Mouse (Mus musculus) bone marrow, adult 2 months (tissue): ENCODE measurements around the gene Ttc16. TPM values are rescaled to one million over a fixed set of nuclear protein-coding genes. Genes with fewer than 3 reads are reported as not detected.
A peak's percentile ranks its signal among the peaks of the same experiment; 100 is the strongest.

Experiments used
- H3K27ac ChIP-seq: fragments of 200-500 bp; 2 replicates; pipeline ENCODE4 v1.5.1; 2012; ENCODE audit warnings: low read depth, mild to moderate bottlenecking, control low read depth, inconsistent platforms, low read length; ENCODE audit not compliant: control insufficient read depth, poor library complexity, insufficient read depth
- H3K4me1 ChIP-seq: fragments of 200-500 bp; 2 replicates; pipeline ENCODE4 v1.6.1; 2011; ENCODE audit warnings: low read length; ENCODE audit not compliant: control insufficient read depth, insufficient read depth
- H3K4me3 ChIP-seq: fragments of 200-500 bp; replicated peaks from 2 replicates; pipeline ENCODE3; 2011; ENCODE audit warnings: mild to moderate bottlenecking, low read depth, low read length, control low read depth; ENCODE audit not compliant: control insufficient read depth
- CTCF ChIP-seq: fragments of 200-500 bp; IDR thresholded peaks from 2 replicates; pipeline ENCODE4 v1.5.1; 2011; ENCODE audit warnings: low read length, control low read depth; ENCODE audit not compliant: control insufficient read depth, insufficient read depth
- POLR2A ChIP-seq: fragments of 200-500 bp; IDR thresholded peaks from 2 replicates; pipeline ENCODE4 v1.6.1; 2011; ENCODE audit warnings: low read depth, mild to moderate bottlenecking, control low read depth, low read length, borderline replicate concordance; ENCODE audit not compliant: control insufficient read depth
- WGBS: fragments of 180-500 bp; shearing (Covaris S2); methylation state at CpG from one replicate; pipeline ENCODE4 v1.1.7; 2018; 5-methylcytosine and 5-hydroxymethylcytosine counted together
- polyA plus RNA-seq: library from polyadenylated mRNA; stranded (reverse); fragments of >200 nt; gene quantifications from 2 replicates; pipeline ENCODE4 v1.2.4, GENCODE M21; 2011; ENCODE audit warnings: low replicate concordance; ENCODE audit not compliant: missing spikeins, insufficient read depth, insufficient read length

Ttc16 gene
- polyA plus RNA-seq, 1 experiment, result 1.5 TPM

- peaks cover 16% of the 10 kb centered on the region for H3K4me1 ChIP-seq
- H3K4me3 ChIP-seq, result peak overlapping the region; percentile 68
- WGBS, result 19% methylated on average over 3 of the region's 3 CpGs
- H3K27ac ChIP-seq, result peak overlapping the region; percentile 81; the same call in 1 of the 2 replicates
- TF ChIP-seq POLR2A (no peak), CTCF (no peak)
Measured at GRCm38 (mm10) chr2:32722581-32722980, 52.9 kb downstream of the Ttc16 start.

- WGBS, result 3% methylated on average over 6 of the region's 6 CpGs
- Histone ChIP-seq H3K27ac (peak overlapping the region; percentile 81), H3K4me3 (peak overlapping the region; percentile 68), H3K4me1 (peaks cover 16% of the 10 kb centered on the region)
- TF ChIP-seq CTCF (no peak), POLR2A (no peak)
Measured at GRCm38 (mm10) chr2:32722046-32722445, 53.4 kb downstream of the Ttc16 start.

GRCm38 (mm10) chr2:32720681-32721229, 54.7 kb downstream of the Ttc16 start, which contains the start of gene Sh2d3c:
Sh2d3c (plus strand) TSS chr2:32721055.
- Histone ChIP-seq H3K27ac (peak within 1 kb of the TSS; percentile 81), H3K4me1 (peaks cover 20% of the 10 kb centered on the region), H3K4me3 (peak within 1 kb of the TSS; percentile 68)
- WGBS, result 4% methylated on average over 8 of the region's 8 CpGs
- TF ChIP-seq POLR2A, result peak; percentile 23; the same call in 1 of the 2 replicates
- no peak for TF ChIP-seq CTCF

- H3K4me1 ChIP-seq, result peaks cover 20% of the 10 kb centered on the region
- WGBS, result 70% methylated on average over 3 of the region's 3 CpGs
- TF ChIP-seq CTCF (no peak), POLR2A (no peak)
- H3K4me3 ChIP-seq, result peak overlapping the region; percentile 4
- H3K27ac ChIP-seq, result peak overlapping the region; percentile 81
Measured at GRCm38 (mm10) chr2:32720053-32720452, 55.4 kb downstream of the Ttc16 start.

DNA sequence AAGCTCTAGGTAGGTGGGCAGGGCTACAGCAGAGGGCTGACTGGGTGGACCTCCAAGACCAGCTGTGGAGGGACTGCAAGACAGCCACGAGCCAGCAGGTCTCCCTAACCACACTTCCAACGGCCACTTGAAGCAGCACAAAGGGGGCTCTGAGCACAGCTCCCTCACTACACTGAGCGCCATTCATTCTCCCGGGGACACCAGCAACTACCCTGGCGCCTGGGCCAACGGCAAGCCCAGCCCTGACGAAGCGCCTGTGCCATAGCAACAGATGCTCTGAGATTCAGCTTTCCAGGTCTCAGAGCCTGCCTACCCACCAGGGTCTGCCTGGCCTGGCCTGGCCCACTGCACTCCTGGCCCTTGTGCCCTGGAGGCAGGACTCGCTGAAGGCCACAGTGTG, 56.7 kb downstream of the Ttc16 start:
- Histone ChIP-seq H3K27ac (peak overlapping the region; percentile 81), H3K4me3 (no peak overlapping the region), H3K4me1 (peaks cover 22% of the 10 kb centered on the region)
- TF ChIP-seq CTCF (no peak), POLR2A (no peak)
- 38% methylated on average over 9 of the region's 9 CpGs for WGBS

DNA sequence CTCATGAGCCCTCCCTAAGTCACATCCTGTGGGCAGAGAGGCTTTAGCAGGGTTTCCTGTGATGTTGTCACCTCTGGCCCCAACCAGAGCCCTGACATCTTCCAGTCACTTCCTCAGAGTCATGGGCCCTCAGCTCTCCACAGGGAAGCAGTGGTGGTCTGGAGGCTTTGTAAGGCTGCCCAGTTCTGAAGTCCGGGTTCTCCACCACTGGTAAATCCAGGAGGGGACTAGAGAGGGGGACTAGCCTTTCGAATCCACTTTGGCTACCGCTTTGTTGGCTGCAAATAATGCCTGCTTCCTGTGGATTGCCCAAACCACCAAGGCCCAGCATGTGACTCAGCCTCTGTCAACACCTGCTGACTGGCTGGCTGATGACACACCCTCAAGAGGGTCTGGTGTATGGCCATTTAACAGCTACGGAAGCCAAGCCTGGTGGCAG, 60.4 kb downstream of the Ttc16 start:
- Histone ChIP-seq H3K4me1 (peaks cover 17% of the 10 kb centered on the region), H3K27ac (peak overlapping the region; percentile 94), H3K4me3 (no peak overlapping the region)
- TF ChIP-seq POLR2A, result no peak
- TF ChIP-seq CTCF, result 0 out of 2 replicates have a peak, but pooled peaks have one; percentile 13
- 2% methylated on average over 4 of the region's 4 CpGs for WGBS

GRCm38 (mm10) chr2:32714117-32714986, 61.1 kb downstream of the Ttc16 start:
- Histone ChIP-seq H3K4me1 (peaks cover 16% of the 10 kb centered on the region), H3K27ac (peak overlapping the region; percentile 94), H3K4me3 (no peak overlapping the region)
- TF ChIP-seq POLR2A, result no peak
- TF ChIP-seq CTCF, result no peak
- 22% methylated on average over 11 of the region's 11 CpGs for WGBS

DNA sequence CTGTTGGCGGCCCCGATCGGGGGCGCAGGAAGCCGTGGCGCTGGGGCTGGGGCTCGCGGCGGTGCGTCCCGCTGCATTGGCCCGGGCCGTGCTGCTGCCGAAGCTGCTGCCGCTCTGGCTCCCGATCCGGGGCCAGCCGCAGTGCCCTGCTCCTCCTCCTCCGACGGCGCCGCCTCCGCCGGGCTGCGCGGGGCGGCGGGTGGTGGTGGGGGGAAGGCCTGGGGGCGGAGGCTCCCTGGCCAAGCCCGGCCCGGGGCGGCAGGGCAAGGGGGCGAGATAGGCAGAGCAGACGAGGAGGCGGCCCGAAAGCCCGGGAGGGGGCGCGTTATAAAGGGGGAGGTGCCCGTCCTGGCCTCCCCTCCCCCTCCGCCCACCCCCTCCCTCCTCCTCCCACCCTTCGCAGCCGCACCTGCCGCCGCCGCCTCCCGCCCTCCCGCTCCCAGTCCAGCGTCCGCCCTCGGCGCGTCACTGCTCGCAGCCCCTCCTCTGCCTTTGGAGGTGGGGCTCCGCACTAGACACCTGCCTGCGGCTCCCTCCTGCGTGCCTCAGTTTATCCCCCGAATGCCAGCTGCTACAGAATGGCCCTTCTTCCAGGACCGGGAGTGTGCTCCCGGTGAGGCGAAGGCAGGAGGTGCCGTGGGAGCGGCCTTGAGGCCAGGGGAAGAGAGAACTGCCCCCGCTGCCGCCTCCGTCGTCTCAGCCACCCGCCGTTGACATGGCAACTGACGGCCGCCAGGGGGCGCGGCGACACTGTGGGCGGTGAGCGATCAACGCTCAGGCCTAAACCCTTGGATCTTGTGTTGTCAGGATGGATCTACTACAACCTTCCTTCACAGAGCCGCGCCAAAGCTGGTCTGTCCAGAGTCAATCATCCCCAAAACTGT, 62.3 kb downstream of the Ttc16 start, which contains the start of gene Cdk9:
Gene Cdk9 (minus strand): TSS at position 143 of the 884 bp plus-strand sequence.
- H3K27ac ChIP-seq, result peak within 1 kb of the TSS; percentile 97
- WGBS, result under 1% methylated on average over 67 of the region's 79 CpGs
- H3K4me3 ChIP-seq, result peak within 1 kb of the TSS; percentile 92
- TF ChIP-seq CTCF (peak; percentile 98), POLR2A (peak; percentile 31; the same call in 1 of the 2 replicates)
- peaks cover 10% of the 10 kb centered on the region for H3K4me1 ChIP-seq
